Mouse (Mus musculus): ENCODE results near the gene Nme8. TPM values are rescaled to one million over a fixed set of nuclear protein-coding genes. Genes with fewer than 3 reads are reported as not detected.

Gene Nme8
- polyA plus RNA-seq, 1 experiment from 2014 or later = 0.88 TPM

GRCm38 (mm10) chr13:19700733-19701442, 3.3 kb upstream of the Nme8 start:
- H3K9me3 ChIP-seq (replicated peaks; ENCODE audit: control insufficient read depth, low read length) = no peaks in the 10 kb centered on the region
- peaks cover 3% of the 10 kb centered on the region; the same call in 1 of the 2 replicates for H3K4me1 ChIP-seq (ENCODE audit: control insufficient read depth, insufficient read depth, low read length)
- ATAC-seq (replicated peaks; ENCODE audit: extremely low read depth, insufficient read depth, low FRiP score) = no peak
- WGBS = 72% methylated on average over 4 of the region's 4 CpGs
- H3K36me3 ChIP-seq (ENCODE audit: control insufficient read depth, insufficient read depth) = no peaks in the 10 kb centered on the region
- no peaks in the 10 kb centered on the region for H3K27me3 ChIP-seq (ENCODE audit: control insufficient read depth, insufficient read depth, low read length)
- H3K4me3 ChIP-seq (ENCODE audit: low read length) = no peak overlapping the region
- no peak overlapping the region for H3K27ac ChIP-seq (ENCODE audit: low read length)
- no peak overlapping the region for H3K4me2 ChIP-seq (ENCODE audit: low read depth, low read length)
- no peak overlapping the region for H3K9ac ChIP-seq (ENCODE audit: low read length)

- no peaks in the 10 kb centered on the region for H3K27me3 ChIP-seq (ENCODE audit: control insufficient read depth, insufficient read depth, low read length)
- H3K9ac ChIP-seq (ENCODE audit: low read length) = no peak overlapping the region
- H3K36me3 ChIP-seq (ENCODE audit: control insufficient read depth, insufficient read depth) = no peaks in the 10 kb centered on the region
- no peaks in the 10 kb centered on the region for H3K9me3 ChIP-seq (replicated peaks; ENCODE audit: control insufficient read depth, low read length)
- 21% methylated on average over 12 of the region's 12 CpGs for WGBS
- no peak overlapping the region for H3K4me3 ChIP-seq (ENCODE audit: low read length)
- no peak overlapping the region for H3K27ac ChIP-seq (ENCODE audit: low read length)
- peak overlapping the region; percentile 38; the same call in 1 of the 2 replicates for H3K4me2 ChIP-seq (ENCODE audit: low read depth, low read length)
- H3K4me1 ChIP-seq (ENCODE audit: control insufficient read depth, insufficient read depth, low read length) = peaks cover 3% of the 10 kb centered on the region; the same call in 1 of the 2 replicates
- no peak for ATAC-seq (replicated peaks; ENCODE audit: extremely low read depth, insufficient read depth, low FRiP score)
These were observed 1.1 kb upstream of the Nme8 start for GRCm38 (mm10) chr13:19698524-19699173.

- WGBS = 79% methylated on average over 6 of the region's 6 CpGs
- no peak for ATAC-seq (replicated peaks; ENCODE audit: extremely low read depth, insufficient read depth, low FRiP score)
These were observed 7.2 kb downstream of the Nme8 start for GRCm38 (mm10) chr13:19690417-19690816.

GRCm38 (mm10) chr13:19689971-19690370, 7.6 kb downstream of the Nme8 start:
- H3K27me3 ChIP-seq (ENCODE audit: control insufficient read depth, insufficient read depth, low read length) = 0 out of 2 replicates have a peak, but pooled peaks cover 2% of the 10 kb centered on the region
- H3K4me1 ChIP-seq (ENCODE audit: control insufficient read depth, insufficient read depth, low read length) = no peaks in the 10 kb centered on the region
- H3K36me3 ChIP-seq (ENCODE audit: control insufficient read depth, insufficient read depth) = no peaks in the 10 kb centered on the region
- H3K27ac ChIP-seq (ENCODE audit: low read length) = no peak overlapping the region
- WGBS = 57% methylated on average over 3 of the region's 3 CpGs
- no peaks in the 10 kb centered on the region for H3K9me3 ChIP-seq (replicated peaks; ENCODE audit: control insufficient read depth, low read length)
- ATAC-seq (replicated peaks; ENCODE audit: extremely low read depth, insufficient read depth, low FRiP score) = no peak
- no peak overlapping the region for H3K4me3 ChIP-seq (ENCODE audit: low read length)
- no peak overlapping the region for H3K9ac ChIP-seq (ENCODE audit: low read length)
- no peak overlapping the region for H3K4me2 ChIP-seq (ENCODE audit: low read depth, low read length)

More at GRCm38 (mm10) chr13:19690417-19690816, 7.2 kb downstream of the Nme8 start:
- no peaks in the 10 kb centered on the region for H3K4me1 ChIP-seq (ENCODE audit: control insufficient read depth, insufficient read depth, low read length)
- no peaks in the 10 kb centered on the region for H3K36me3 ChIP-seq (ENCODE audit: control insufficient read depth, insufficient read depth)
- 0 out of 2 replicates have a peak, but pooled peaks cover 2% of the 10 kb centered on the region for H3K27me3 ChIP-seq (ENCODE audit: control insufficient read depth, insufficient read depth, low read length)
- H3K27ac ChIP-seq (ENCODE audit: low read length) = no peak overlapping the region
- H3K9me3 ChIP-seq (replicated peaks; ENCODE audit: control insufficient read depth, low read length) = no peaks in the 10 kb centered on the region
- no peak overlapping the region for H3K4me2 ChIP-seq (ENCODE audit: low read depth, low read length)
- no peak overlapping the region for H3K4me3 ChIP-seq (ENCODE audit: low read length)
- no peak overlapping the region for H3K9ac ChIP-seq (ENCODE audit: low read length)

GRCm38 (mm10) chr13:19684007-19684406, 13.6 kb downstream of the Nme8 start:
- no peak overlapping the region for H3K27ac ChIP-seq (ENCODE audit: low read length)
- H3K4me3 ChIP-seq (ENCODE audit: low read length) = no peak overlapping the region
- no peaks in the 10 kb centered on the region for H3K9me3 ChIP-seq (replicated peaks; ENCODE audit: control insufficient read depth, low read length)
- ATAC-seq (replicated peaks; ENCODE audit: extremely low read depth, insufficient read depth, low FRiP score) = no peak
- WGBS = 52% methylated on average over 2 of the region's 2 CpGs
- H3K9ac ChIP-seq (ENCODE audit: low read length) = no peak overlapping the region
- H3K4me2 ChIP-seq (ENCODE audit: low read depth, low read length) = no peak overlapping the region
- peaks cover 8% of the 10 kb centered on the region; the same call in 1 of the 2 replicates for H3K4me1 ChIP-seq (ENCODE audit: control insufficient read depth, insufficient read depth, low read length)
- no peaks in the 10 kb centered on the region for H3K36me3 ChIP-seq (ENCODE audit: control insufficient read depth, insufficient read depth)
- H3K27me3 ChIP-seq (ENCODE audit: control insufficient read depth, insufficient read depth, low read length) = 0 out of 2 replicates have a peak, but pooled peaks cover 2% of the 10 kb centered on the region

- Histone ChIP-seq H3K9ac (ENCODE audit: low read length) (no peak overlapping the region; the same call in 1 of the 2 replicates), H3K4me3 (ENCODE audit: low read length) (0 out of 2 replicates have a peak overlapping the region, but pooled peaks have one; percentile 30), H3K27me3 (ENCODE audit: control insufficient read depth, insufficient read depth, low read length) (0 out of 2 replicates have a peak, but pooled peaks cover 2% of the 10 kb centered on the region), H3K36me3 (ENCODE audit: control insufficient read depth, insufficient read depth) (no peaks in the 10 kb centered on the region), H3K9me3 (replicated peaks; ENCODE audit: control insufficient read depth, low read length) (no peaks in the 10 kb centered on the region), H3K27ac (ENCODE audit: low read length) (peak overlapping the region; percentile 79), H3K4me1 (ENCODE audit: control insufficient read depth, insufficient read depth, low read length) (peaks cover 8% of the 10 kb centered on the region; the same call in 1 of the 2 replicates), H3K4me2 (ENCODE audit: low read depth, low read length) (peak overlapping the region; percentile 55)
- peak; percentile 99 for ATAC-seq (replicated peaks; ENCODE audit: extremely low read depth, insufficient read depth, low FRiP score)
- WGBS = 36% methylated on average over 8 of the region's 8 CpGs
These were observed 14.5 kb downstream of the Nme8 start for GRCm38 (mm10) chr13:19682879-19683640.

- Histone ChIP-seq H3K4me3 (ENCODE audit: low read length) (no peak overlapping the region), H3K9ac (ENCODE audit: low read length) (no peak overlapping the region), H3K27ac (ENCODE audit: low read length) (no peak overlapping the region), H3K27me3 (ENCODE audit: control insufficient read depth, insufficient read depth, low read length) (no peaks in the 10 kb centered on the region), H3K4me1 (ENCODE audit: control insufficient read depth, insufficient read depth, low read length) (no peaks in the 10 kb centered on the region), H3K36me3 (ENCODE audit: control insufficient read depth, insufficient read depth) (no peaks in the 10 kb centered on the region), H3K4me2 (ENCODE audit: low read depth, low read length) (no peak overlapping the region), H3K9me3 (replicated peaks; ENCODE audit: control insufficient read depth, low read length) (no peaks in the 10 kb centered on the region)
- ATAC-seq (replicated peaks; ENCODE audit: extremely low read depth, insufficient read depth, low FRiP score) = no peak
These were observed 23.0 kb downstream of the Nme8 start for GRCm38 (mm10) chr13:19674601-19675000.

- Histone ChIP-seq H3K9ac (ENCODE audit: low read length) (no peak overlapping the region), H3K27ac (ENCODE audit: low read length) (no peak overlapping the region), H3K27me3 (ENCODE audit: control insufficient read depth, insufficient read depth, low read length) (no peaks in the 10 kb centered on the region), H3K4me2 (ENCODE audit: low read depth, low read length) (no peak overlapping the region), H3K36me3 (ENCODE audit: control insufficient read depth, insufficient read depth) (no peaks in the 10 kb centered on the region), H3K9me3 (replicated peaks; ENCODE audit: control insufficient read depth, low read length) (no peaks in the 10 kb centered on the region), H3K4me1 (ENCODE audit: control insufficient read depth, insufficient read depth, low read length) (no peaks in the 10 kb centered on the region), H3K4me3 (ENCODE audit: low read length) (no peak overlapping the region)
- WGBS = 73% methylated on average over 3 of the region's 3 CpGs
- ATAC-seq (replicated peaks; ENCODE audit: extremely low read depth, insufficient read depth, low FRiP score) = no peak
These were observed 23.6 kb downstream of the Nme8 start for GRCm38 (mm10) chr13:19674025-19674424.

Data from heart, embryonic 16.5 days (tissue).